Mouse (Mus musculus) ES-E14 (cell line): ENCODE data around the gene Il2ra.

Source experiments
- CHD2 ChIP-seq: IDR thresholded peaks from 2 replicates; pipeline ENCODE4 v1.6.1; 2014; ENCODE audit warnings: mild to moderate bottlenecking, low read depth, low read length, inconsistent platforms
- HCFC1 ChIP-seq: IDR thresholded peaks from 2 replicates; pipeline ENCODE4 v1.6.1; 2012; ENCODE audit warnings: low read length, inconsistent platforms, borderline replicate concordance; ENCODE audit not compliant: insufficient read depth
- ZNF384 ChIP-seq: IDR thresholded peaks from 2 replicates; pipeline ENCODE4 v1.6.1; 2012; ENCODE audit warnings: low read depth, low read length, inconsistent platforms

- TF ChIP-seq ZNF384 (no peak), CHD2 (no peak), HCFC1 (no peak)
Observed at GRCm38 (mm10) chr2:11693352-11693751, 50.7 kb downstream of the Il2ra start.
